Mouse (Mus musculus): ENCODE results near the gene Otos. TPM values are rescaled to one million over a fixed set of nuclear protein-coding genes. Genes with fewer than 3 reads are reported as not detected.

Otos gene
- polyA plus RNA-seq, 1 experiment from 2014 or later, result 0.11 TPM

- Histone ChIP-seq H3K4me2 (replicated peaks) (no peak overlapping the region), H3K27ac (no peak overlapping the region), H3K27me3 (no peaks in the 10 kb centered on the region), H3K4me1 (replicated peaks) (0 out of 2 replicates have a peak, but pooled peaks cover 7% of the 10 kb centered on the region), H3K36me3 (peaks cover 34% of the 10 kb centered on the region), H3K4me3 (replicated peaks) (no peak overlapping the region), H3K9ac (replicated peaks) (no peak overlapping the region), H3K9me3 (no peaks in the 10 kb centered on the region)
- no peak for ATAC-seq
- 92% methylated on average over 8 of the region's 8 CpGs for WGBS
Observed at GRCm38 (mm10) chr1:92633726-92634125, 14.9 kb downstream of the Otos start.

GRCm38 (mm10) chr1:92632948-92633347 is 15.7 kb downstream of the Otos start:
- no peak overlapping the region for H3K4me3 ChIP-seq (replicated peaks)
- H3K4me2 ChIP-seq (replicated peaks), result no peak overlapping the region
- no peaks in the 10 kb centered on the region for H3K27me3 ChIP-seq
- peaks cover 26% of the 10 kb centered on the region for H3K36me3 ChIP-seq
- H3K4me1 ChIP-seq (replicated peaks), result 0 out of 2 replicates have a peak, but pooled peaks cover 7% of the 10 kb centered on the region
- no peak overlapping the region for H3K27ac ChIP-seq
- H3K9ac ChIP-seq (replicated peaks), result no peak overlapping the region
- WGBS, result 75% methylated on average over 6 of the region's 6 CpGs
- H3K9me3 ChIP-seq, result no peaks in the 10 kb centered on the region
- no peak for ATAC-seq

- H3K4me1 ChIP-seq (replicated peaks), result 0 out of 2 replicates have a peak, but pooled peaks cover 7% of the 10 kb centered on the region
- 85% methylated on average over 5 of the region's 5 CpGs for WGBS
- H3K36me3 ChIP-seq, result peaks cover 19% of the 10 kb centered on the region
- H3K4me2 ChIP-seq (replicated peaks), result no peak overlapping the region
- no peak overlapping the region for H3K9ac ChIP-seq (replicated peaks)
- H3K27me3 ChIP-seq, result no peaks in the 10 kb centered on the region
- H3K27ac ChIP-seq, result no peak overlapping the region
- no peak overlapping the region for H3K4me3 ChIP-seq (replicated peaks)
- no peak for ATAC-seq
- H3K9me3 ChIP-seq, result no peaks in the 10 kb centered on the region
Observed at GRCm38 (mm10) chr1:92632196-92632595, 16.4 kb downstream of the Otos start.

GRCm38 (mm10) chr1:92628227-92628626 is 20.4 kb downstream of the Otos start:
- H3K4me3 ChIP-seq (replicated peaks), result no peak overlapping the region
- 75% methylated on average over 4 of the region's 4 CpGs for WGBS
- no peaks in the 10 kb centered on the region for H3K27me3 ChIP-seq
- H3K9me3 ChIP-seq, result no peaks in the 10 kb centered on the region
- H3K4me1 ChIP-seq (replicated peaks), result no peaks in the 10 kb centered on the region
- no peak overlapping the region for H3K9ac ChIP-seq (replicated peaks)
- no peak overlapping the region for H3K4me2 ChIP-seq (replicated peaks)
- no peak for ATAC-seq
- H3K36me3 ChIP-seq, result no peaks in the 10 kb centered on the region
- H3K27ac ChIP-seq, result no peak overlapping the region

- no peaks in the 10 kb centered on the region for H3K36me3 ChIP-seq
- 70% methylated on average over 4 of the region's 4 CpGs for WGBS
- ATAC-seq, result no peak
Observed at GRCm38 (mm10) chr1:92618360-92618759, 30.3 kb downstream of the Otos start.

GRCm38 (mm10) chr1:92617488-92617887 is 31.2 kb downstream of the Otos start, which contains the start of gene Olfr12:
Gene Olfr12, plus strand, starts transcription at chr1:92617788.
- ATAC-seq, result no peak
- no peaks in the 10 kb centered on the region for H3K36me3 ChIP-seq
- H3K4me1 ChIP-seq (replicated peaks), result peaks cover 7% of the 10 kb centered on the region; the same call in 1 of the 2 replicates
- H3K9ac ChIP-seq (replicated peaks), result no peak within 1 kb of the TSS
- H3K27ac ChIP-seq, result no peak within 1 kb of the TSS
- no peak within 1 kb of the TSS for H3K4me2 ChIP-seq (replicated peaks)
- H3K4me3 ChIP-seq (replicated peaks), result no peak within 1 kb of the TSS
- WGBS, result 65% methylated on average over 2 of the region's 2 CpGs
- no peaks in the 10 kb centered on the region for H3K9me3 ChIP-seq
- no peaks in the 10 kb centered on the region for H3K27me3 ChIP-seq

More at GRCm38 (mm10) chr1:92618360-92618759, 30.3 kb downstream of the Otos start:
- H3K4me3 ChIP-seq (replicated peaks), result no peak overlapping the region
- H3K4me1 ChIP-seq (replicated peaks), result peaks cover 3% of the 10 kb centered on the region; the same call in 1 of the 2 replicates
- H3K9ac ChIP-seq (replicated peaks), result no peak overlapping the region
- H3K4me2 ChIP-seq (replicated peaks), result no peak overlapping the region
- no peaks in the 10 kb centered on the region for H3K9me3 ChIP-seq
- no peak overlapping the region for H3K27ac ChIP-seq
- no peaks in the 10 kb centered on the region for H3K27me3 ChIP-seq

- ATAC-seq, result no peak
- no peaks in the 10 kb centered on the region for H3K9me3 ChIP-seq
- 78% methylated on average over 1 of the region's 1 CpGs for whole genome bisulfite sequencing
- no peak overlapping the region for H3K27ac ChIP-seq
- H3K9ac ChIP-seq (replicated peaks), result no peak overlapping the region
- H3K27me3 ChIP-seq, result peaks cover 7% of the 10 kb centered on the region; the same call in 1 of the 2 replicates
- no peak overlapping the region for H3K4me2 ChIP-seq (replicated peaks)
- peaks cover 7% of the 10 kb centered on the region; the same call in 1 of the 2 replicates for H3K4me1 ChIP-seq (replicated peaks)
- no peak overlapping the region for H3K4me3 ChIP-seq (replicated peaks)
- no peaks in the 10 kb centered on the region for H3K36me3 ChIP-seq
Observed at GRCm38 (mm10) chr1:92616046-92616445, 32.6 kb downstream of the Otos start.

GRCm38 (mm10) chr1:92614516-92614915 is 34.1 kb downstream of the Otos start:
- Histone ChIP-seq H3K4me1 (replicated peaks) (peaks cover 7% of the 10 kb centered on the region; the same call in 1 of the 2 replicates), H3K27me3 (peaks cover 7% of the 10 kb centered on the region; the same call in 1 of the 2 replicates), H3K4me2 (replicated peaks) (no peak overlapping the region), H3K27ac (no peak overlapping the region), H3K4me3 (replicated peaks) (no peak overlapping the region), H3K9me3 (no peaks in the 10 kb centered on the region), H3K9ac (replicated peaks) (no peak overlapping the region), H3K36me3 (no peaks in the 10 kb centered on the region)
- WGBS, result 11% methylated on average over 1 of the region's 1 CpGs
- ATAC-seq, result no peak

GRCm38 (mm10) chr1:92613175-92613574 is 35.5 kb downstream of the Otos start:
- Histone ChIP-seq H3K9me3 (no peaks in the 10 kb centered on the region), H3K27me3 (peaks cover 7% of the 10 kb centered on the region; the same call in 1 of the 2 replicates), H3K36me3 (no peaks in the 10 kb centered on the region), H3K27ac (no peak overlapping the region), H3K4me1 (replicated peaks) (peaks cover 7% of the 10 kb centered on the region; the same call in 1 of the 2 replicates), H3K4me3 (replicated peaks) (no peak overlapping the region), H3K9ac (replicated peaks) (no peak overlapping the region), H3K4me2 (replicated peaks) (no peak overlapping the region)
- WGBS, result 36% methylated on average over 4 of the region's 4 CpGs
- peak; percentile 55; the same call in 1 of the 2 replicates for ATAC-seq

- H3K4me1 ChIP-seq (replicated peaks), result peaks cover 7% of the 10 kb centered on the region; the same call in 1 of the 2 replicates
- H3K27me3 ChIP-seq, result peaks cover 7% of the 10 kb centered on the region; the same call in 1 of the 2 replicates
- no peak overlapping the region for H3K4me2 ChIP-seq (replicated peaks)
- H3K4me3 ChIP-seq (replicated peaks), result no peak overlapping the region
- WGBS, result 8% methylated on average over 5 of the region's 5 CpGs
- no peak overlapping the region for H3K9ac ChIP-seq (replicated peaks)
- no peak; the same call in 1 of the 2 replicates for ATAC-seq
- H3K9me3 ChIP-seq, result no peaks in the 10 kb centered on the region
- no peaks in the 10 kb centered on the region for H3K36me3 ChIP-seq
- H3K27ac ChIP-seq, result no peak overlapping the region
Observed at GRCm38 (mm10) chr1:92611008-92611407, 37.6 kb downstream of the Otos start.

- H3K4me2 ChIP-seq (replicated peaks), result no peak overlapping the region
- no peaks in the 10 kb centered on the region for H3K36me3 ChIP-seq
- peaks cover 7% of the 10 kb centered on the region; the same call in 1 of the 2 replicates for H3K27me3 ChIP-seq
- H3K4me3 ChIP-seq (replicated peaks), result no peak overlapping the region
- H3K9me3 ChIP-seq, result no peaks in the 10 kb centered on the region
- no peak for ATAC-seq
- no peaks in the 10 kb centered on the region for H3K4me1 ChIP-seq (replicated peaks)
- WGBS, result 80% methylated on average over 4 of the region's 4 CpGs
- no peak overlapping the region for H3K9ac ChIP-seq (replicated peaks)
- no peak overlapping the region for H3K27ac ChIP-seq
Observed at GRCm38 (mm10) chr1:92607711-92608110, 40.9 kb downstream of the Otos start.

GRCm38 (mm10) chr1:92605482-92605881 is 43.2 kb downstream of the Otos start, which contains the start of gene Olfr1410:
Gene Olfr1410, plus strand, starts transcription at chr1:92605782.
- 94% methylated on average over 1 of the region's 1 CpGs for WGBS
- Histone ChIP-seq H3K27me3 (no peaks in the 10 kb centered on the region), H3K4me2 (replicated peaks) (no peak within 1 kb of the TSS), H3K27ac (no peak within 1 kb of the TSS), H3K9me3 (no peaks in the 10 kb centered on the region), H3K36me3 (no peaks in the 10 kb centered on the region), H3K4me1 (replicated peaks) (no peaks in the 10 kb centered on the region), H3K9ac (replicated peaks) (no peak within 1 kb of the TSS), H3K4me3 (replicated peaks) (no peak within 1 kb of the TSS)
- ATAC-seq, result no peak

GRCm38 (mm10) chr1:92596019-92596418 is 52.6 kb downstream of the Otos start:
- H3K9ac ChIP-seq (replicated peaks), result no peak overlapping the region
- no peaks in the 10 kb centered on the region for H3K9me3 ChIP-seq
- H3K4me2 ChIP-seq (replicated peaks), result no peak overlapping the region
- H3K36me3 ChIP-seq, result no peaks in the 10 kb centered on the region
- ATAC-seq, result no peak
- H3K27me3 ChIP-seq, result no peaks in the 10 kb centered on the region
- H3K4me1 ChIP-seq (replicated peaks), result no peaks in the 10 kb centered on the region
- no peak overlapping the region for H3K27ac ChIP-seq
- 88% methylated on average over 3 of the region's 3 CpGs for WGBS
- no peak overlapping the region for H3K4me3 ChIP-seq (replicated peaks)
